Mouse (Mus musculus) layer of hippocampus, adult 2 months (tissue): Measurements from ENCODE around the gene Gkn2. TPM values are rescaled to one million over a fixed set of nuclear protein-coding genes. Genes with fewer than 3 reads are reported as not detected.

Source experiments
- DNase-seq, 2 experiments: peaks; one replicate each; pipeline ENCODE4 v3.0.0; 2022; ENCODE audit warnings: low spot score in 2 of 2
- H3K27ac ChIP-seq: fragments of 200-600 bp; 2 replicates; pipeline ENCODE4 v1.8.1; 2022
- H3K4me3 ChIP-seq: fragments of 200-600 bp; 2 replicates; pipeline ENCODE4 v1.8.1; 2022; ENCODE audit warnings: mild to moderate bottlenecking
- CTCF ChIP-seq: fragments of 200-600 bp; conservative IDR thresholded peaks from 2 replicates; pipeline ENCODE4 v1.8.1; 2022; ENCODE audit warnings: antibody characterized with exemption, mild to moderate bottlenecking, moderate library complexity
- total RNA-seq, 2 experiments: library from RNA; stranded (reverse); gene quantifications; 2 replicates each; pipeline ENCODE4 v1.2.3; 2021

Gene Gkn2
- total RNA-seq, 2 experiments from 2014 or later = not detected

GRCm38 (mm10) chr6:87383926-87384691 lies 11.0 kb downstream of the Gkn2 start:
- Histone ChIP-seq H3K27ac (no peak overlapping the region), H3K4me3 (peak overlapping the region; percentile 42)
- no peak for DNase-seq
- TF ChIP-seq CTCF = peak; percentile 80

GRCm38 (mm10) chr6:87384761-87385160 lies 11.6 kb downstream of the Gkn2 start:
- peak in 1 of 2 experiments; percentile 12 for DNase-seq
- no peak for TF ChIP-seq CTCF
- Histone ChIP-seq H3K27ac (no peak overlapping the region), H3K4me3 (no peak overlapping the region; the same call in 1 of the 2 replicates)

GRCm38 (mm10) chr6:87386203-87386602 lies 13.0 kb downstream of the Gkn2 start:
- no peak overlapping the region for H3K4me3 ChIP-seq
- peak; percentile 66 to 78 for DNase-seq
- TF ChIP-seq CTCF = peak; percentile 96
- H3K27ac ChIP-seq = no peak overlapping the region

- DNase-seq = no peak
- Histone ChIP-seq H3K4me3 (no peak overlapping the region), H3K27ac (no peak overlapping the region)
- TF ChIP-seq CTCF = no peak
Observed at GRCm38 (mm10) chr6:87386681-87387080, 13.5 kb downstream of the Gkn2 start.

- no peak for DNase-seq
- no peak within 1 kb of the TSS for H3K27ac ChIP-seq
- TF ChIP-seq CTCF = no peak
- no peak within 1 kb of the TSS for H3K4me3 ChIP-seq
Observed at GRCm38 (mm10) chr6:87388877-87389276, 15.7 kb downstream of the Gkn2 start, which contains the start of gene Gkn3. TSS of gene Gkn3 (minus strand) at chr6:87388935.

GRCm38 (mm10) chr6:87389455-87389989 lies 16.4 kb downstream of the Gkn2 start:
- no peak overlapping the region for H3K4me3 ChIP-seq
- H3K27ac ChIP-seq = no peak overlapping the region
- no peak for DNase-seq
- no peak for TF ChIP-seq CTCF

GRCm38 (mm10) chr6:87393466-87394205 lies 20.5 kb downstream of the Gkn2 start:
- DNase-seq = no peak
- Histone ChIP-seq H3K4me3 (no peak overlapping the region), H3K27ac (no peak overlapping the region)
- TF ChIP-seq CTCF = no peak

- TF ChIP-seq CTCF = no peak
- no peak overlapping the region for H3K27ac ChIP-seq
- no peak overlapping the region for H3K4me3 ChIP-seq
- DNase-seq = no peak
Observed at GRCm38 (mm10) chr6:87394783-87395182, 21.6 kb downstream of the Gkn2 start.

GRCm38 (mm10) chr6:87399137-87399536 lies 26.0 kb downstream of the Gkn2 start:
- no peak overlapping the region for H3K4me3 ChIP-seq
- peak; percentile 30 to 85 for DNase-seq
- TF ChIP-seq CTCF = peak; percentile 97
- H3K27ac ChIP-seq = no peak overlapping the region

GRCm38 (mm10) chr6:87399886-87400566 lies 26.9 kb downstream of the Gkn2 start:
- TF ChIP-seq CTCF = no peak

GRCm38 (mm10) chr6:87401456-87401855 lies 28.3 kb downstream of the Gkn2 start:
- Histone ChIP-seq H3K27ac (no peak overlapping the region), H3K4me3 (no peak overlapping the region)
- TF ChIP-seq CTCF = no peak
- DNase-seq = no peak

More at GRCm38 (mm10) chr6:87399886-87400566, 26.9 kb downstream of the Gkn2 start:
- H3K4me3 ChIP-seq = no peak overlapping the region
- H3K27ac ChIP-seq = no peak overlapping the region
- DNase-seq = no peak

GRCm38 (mm10) chr6:87412011-87412410 lies 38.9 kb downstream of the Gkn2 start:
- TF ChIP-seq CTCF = no peak
- no peak overlapping the region for H3K27ac ChIP-seq
- no peak overlapping the region for H3K4me3 ChIP-seq
- no peak for DNase-seq

- Histone ChIP-seq H3K27ac (no peak overlapping the region), H3K4me3 (no peak overlapping the region)
- DNase-seq = no peak
- TF ChIP-seq CTCF = no peak
Observed at GRCm38 (mm10) chr6:87422304-87422703, 49.1 kb downstream of the Gkn2 start.
